Mouse (Mus musculus) heart, adult 8-10 months (tissue): ENCODE data around the gene Ptprk. TPM values are rescaled to one million over a fixed set of nuclear protein-coding genes. Genes with fewer than 3 reads are reported as not detected.

Source experiments
- DNase-seq: peaks from one replicate; pipeline ENCODE4 v3.0.0; 2022; ENCODE audit warnings: low spot score
- total RNA-seq, 4 experiments: library from RNA; stranded (reverse); gene quantifications; 2 replicates each; pipeline ENCODE4 v1.2.4; 2022

The Ptprk gene
- total RNA-seq, 4 experiments from 2014 or later: 15.3 to 19.6 (median 17.3) TPM

- DNase-seq: no peak
These were observed 445.2 kb downstream of the Ptprk start for GRCm38 (mm10) chr10:28519861-28520260.

GRCm38 (mm10) chr10:28523992-28524735 lies 449.5 kb downstream of the Ptprk start:
- peak; percentile 5 for DNase-seq

GRCm38 (mm10) chr10:28540595-28540994 lies 466.0 kb downstream of the Ptprk start:
- no peak for DNase-seq

DNA sequence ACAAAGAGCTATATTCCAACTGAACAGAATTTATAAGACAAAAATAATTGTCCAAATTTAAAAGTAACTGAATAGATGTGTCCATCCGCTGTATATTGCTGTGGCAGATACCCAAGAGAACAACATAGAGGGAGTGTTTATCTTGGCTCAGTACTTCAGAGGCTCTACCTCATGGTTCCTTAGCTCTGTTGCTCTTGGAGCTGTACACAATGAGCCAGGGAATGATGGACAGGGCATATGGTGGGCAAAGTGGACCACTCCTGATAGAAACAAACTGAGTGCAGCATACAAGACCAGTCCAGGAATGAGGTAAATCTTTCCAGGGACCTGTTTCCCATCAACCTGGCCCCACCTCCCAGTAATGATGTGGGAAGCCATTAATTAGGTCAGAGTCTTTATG lies 468.1 kb downstream of the Ptprk start:
- no peak for DNase-seq

DNA sequence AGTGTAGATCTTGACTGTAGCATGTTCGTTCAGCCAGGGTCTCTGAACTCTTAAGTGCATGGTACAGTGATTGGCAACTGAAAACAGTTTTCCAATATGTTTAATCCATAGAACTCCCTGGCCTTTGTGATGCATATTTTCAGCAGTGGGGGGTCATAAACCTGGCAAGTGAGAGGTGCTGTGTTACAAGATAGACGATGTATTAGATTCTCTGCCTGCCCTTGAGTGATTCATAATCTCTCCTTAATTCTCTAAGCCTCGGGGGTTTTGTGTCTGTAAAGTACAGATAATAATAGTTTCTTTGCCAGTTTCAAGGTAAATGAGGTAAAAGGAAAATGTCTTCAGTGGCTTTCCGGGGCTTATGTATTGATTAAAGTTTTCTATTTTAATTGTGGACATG lies 475.9 kb downstream of the Ptprk start:
- no peak for DNase-seq

DNA sequence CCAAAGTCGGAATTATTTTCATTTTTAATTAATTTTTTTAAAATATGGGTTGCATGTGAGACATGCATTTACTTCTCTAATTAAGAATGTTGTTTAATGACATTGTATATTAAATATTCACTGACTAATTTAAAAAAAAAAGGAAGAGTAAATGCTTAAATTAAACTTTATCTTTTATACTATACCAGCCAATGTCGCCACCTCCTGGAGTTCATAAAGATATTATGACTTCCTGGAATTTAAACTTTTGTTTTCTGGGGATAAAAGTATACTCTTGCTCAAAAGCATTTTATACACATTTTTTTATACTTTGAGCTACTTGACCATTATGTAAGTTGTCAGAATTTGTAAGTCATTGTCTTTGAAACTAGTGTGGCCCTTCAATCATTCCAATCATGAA lies 477.4 kb downstream of the Ptprk start:
- DNase-seq: no peak

GRCm38 (mm10) chr10:28564110-28564674 lies 489.6 kb downstream of the Ptprk start:
- DNase-seq: no peak

- DNase-seq: no peak
These were observed 491.8 kb downstream of the Ptprk start for GRCm38 (mm10) chr10:28566378-28566777.

DNA sequence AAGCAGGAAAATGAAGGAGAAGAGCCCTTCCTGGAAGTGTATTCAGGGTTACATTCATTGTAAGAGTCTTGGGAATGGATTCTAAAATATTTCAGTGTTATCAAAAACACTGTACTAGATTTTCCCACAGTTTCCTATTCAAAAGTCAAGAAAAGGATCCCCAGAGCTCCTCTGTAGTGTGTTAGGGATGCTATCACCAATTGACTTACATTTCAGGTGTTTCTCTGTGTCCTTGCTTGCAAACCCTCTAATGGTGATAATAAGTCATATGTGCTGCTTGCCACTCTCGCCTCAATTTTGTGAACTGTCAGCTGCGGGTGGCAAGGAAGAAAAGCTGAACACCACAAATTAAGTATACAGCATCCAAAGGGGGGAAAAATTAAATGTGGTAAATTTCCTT lies 492.2 kb downstream of the Ptprk start:
- no peak for DNase-seq

DNA sequence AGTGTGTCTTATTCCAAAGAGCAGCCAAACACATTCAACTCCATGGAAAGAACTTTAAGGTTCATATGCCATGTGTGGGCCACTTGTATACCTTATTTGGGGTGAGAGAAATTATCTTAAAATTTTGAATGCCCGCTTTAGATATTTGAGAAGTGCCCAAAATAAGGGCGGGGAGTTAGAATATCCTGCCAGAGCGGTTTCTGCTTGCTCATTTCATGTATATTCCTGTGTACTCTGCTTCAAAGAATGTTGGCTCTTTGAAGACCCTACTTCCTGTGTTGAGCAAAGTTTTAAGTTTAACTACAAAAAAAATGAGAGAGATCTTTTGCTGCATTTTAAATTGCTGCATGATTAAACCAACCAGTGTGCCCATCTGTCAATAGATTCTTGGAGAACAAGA lies 492.8 kb downstream of the Ptprk start:
- DNase-seq: no peak

DNA sequence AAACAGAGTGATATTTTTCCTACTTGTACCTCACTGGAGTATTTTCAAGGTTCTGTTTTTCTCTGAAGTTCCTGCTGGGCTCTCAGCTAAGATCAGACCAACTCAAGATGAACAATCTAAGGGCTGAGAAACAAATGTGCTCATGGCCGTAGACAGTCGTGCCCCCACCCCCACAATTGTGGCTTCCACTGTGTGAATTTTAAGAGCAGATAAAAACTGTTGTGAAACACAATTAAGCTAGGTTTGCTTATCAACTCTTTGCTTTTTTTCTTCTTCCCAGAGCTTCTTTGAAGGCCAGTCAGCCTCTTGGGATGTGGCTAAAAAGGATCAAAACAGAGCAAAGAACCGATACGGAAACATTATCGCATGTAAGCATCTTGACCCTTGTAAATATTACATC lies 493.4 kb downstream of the Ptprk start:
- DNase-seq: no peak

DNA sequence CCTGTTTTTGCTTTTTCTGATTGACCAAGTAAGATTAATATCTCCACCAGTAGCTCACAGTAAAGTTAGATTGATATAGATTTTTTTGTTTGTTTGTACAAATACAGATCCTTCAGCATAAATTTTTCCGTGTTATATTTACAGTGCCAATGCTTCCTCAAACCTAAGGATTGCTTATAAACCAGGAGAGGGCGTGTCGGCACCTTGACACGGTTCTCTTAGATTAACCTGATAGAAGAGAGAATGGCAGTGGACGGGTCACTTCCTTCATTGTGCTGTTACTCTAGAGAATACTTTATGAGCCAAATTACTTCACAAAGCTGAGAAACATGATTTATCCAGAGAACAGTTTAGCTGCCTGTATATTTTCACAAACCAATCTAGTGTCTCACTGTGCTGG lies 505.0 kb downstream of the Ptprk start:
- DNase-seq: no peak

DNA sequence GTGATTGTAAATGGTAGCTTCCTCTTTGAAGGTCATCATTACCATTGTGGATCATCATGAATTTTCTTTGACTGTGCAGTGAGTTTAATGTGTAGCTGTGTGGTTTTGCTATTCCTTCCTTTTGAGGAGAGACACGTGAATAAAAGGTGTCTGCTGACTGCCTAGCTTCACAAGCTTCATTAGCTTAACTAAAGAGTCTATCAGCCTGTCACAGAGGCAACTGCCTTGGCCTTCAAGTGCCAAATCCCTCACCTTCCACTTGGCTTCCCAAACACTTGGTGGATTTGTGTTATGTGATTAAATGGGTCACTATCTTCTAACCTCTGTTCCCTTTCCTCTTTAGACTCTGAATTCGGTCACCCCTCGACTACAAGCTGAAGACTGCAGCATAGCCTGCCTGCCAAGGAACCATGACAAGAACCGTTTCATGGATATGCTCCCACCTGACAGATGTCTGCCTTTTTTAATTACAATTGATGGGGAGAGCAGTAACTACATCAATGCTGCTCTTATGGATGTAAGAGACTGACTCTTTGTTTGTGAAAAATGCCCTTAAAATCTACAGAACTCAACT lies 512.0 kb downstream of the Ptprk start:
- DNase-seq: no peak

DNA sequence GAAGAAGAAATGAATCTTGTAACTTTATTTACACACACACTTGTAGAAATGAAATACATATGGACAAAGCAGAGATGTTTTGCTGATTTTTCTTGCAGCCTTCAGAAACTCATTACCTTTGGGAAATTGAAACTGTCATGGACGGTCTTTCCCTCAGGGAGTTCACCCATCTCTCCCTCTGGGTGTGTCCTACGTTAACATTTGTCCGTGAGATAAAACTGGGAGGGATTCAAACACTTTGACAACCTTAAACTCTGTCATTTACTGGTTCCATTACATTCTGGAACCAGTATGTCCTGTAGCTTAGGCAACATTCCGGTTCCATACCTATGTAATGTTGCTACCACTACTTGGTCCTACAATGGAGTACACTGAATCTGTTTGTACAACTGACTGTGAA lies 513.8 kb downstream of the Ptprk start:
- no peak for DNase-seq

DNA sequence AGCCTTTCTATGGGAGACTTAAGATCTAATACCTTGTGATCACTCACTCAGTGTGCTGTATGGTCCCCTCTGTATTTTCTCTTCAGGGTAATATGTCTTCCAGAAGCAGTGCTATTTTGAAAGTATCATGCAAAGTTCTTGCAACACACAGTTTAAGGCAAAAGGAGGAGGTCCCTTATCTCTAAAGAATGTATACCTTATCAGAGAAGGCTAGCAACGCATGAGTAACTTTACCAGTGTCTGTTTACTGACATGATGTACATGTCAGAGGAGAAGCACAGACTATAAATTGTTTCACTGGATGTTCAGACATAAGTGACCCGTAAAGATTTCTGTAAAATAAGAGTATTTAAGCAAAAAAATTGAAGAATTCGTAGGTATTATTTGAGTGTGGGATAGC lies 516.2 kb downstream of the Ptprk start:
- DNase-seq: no peak

DNA sequence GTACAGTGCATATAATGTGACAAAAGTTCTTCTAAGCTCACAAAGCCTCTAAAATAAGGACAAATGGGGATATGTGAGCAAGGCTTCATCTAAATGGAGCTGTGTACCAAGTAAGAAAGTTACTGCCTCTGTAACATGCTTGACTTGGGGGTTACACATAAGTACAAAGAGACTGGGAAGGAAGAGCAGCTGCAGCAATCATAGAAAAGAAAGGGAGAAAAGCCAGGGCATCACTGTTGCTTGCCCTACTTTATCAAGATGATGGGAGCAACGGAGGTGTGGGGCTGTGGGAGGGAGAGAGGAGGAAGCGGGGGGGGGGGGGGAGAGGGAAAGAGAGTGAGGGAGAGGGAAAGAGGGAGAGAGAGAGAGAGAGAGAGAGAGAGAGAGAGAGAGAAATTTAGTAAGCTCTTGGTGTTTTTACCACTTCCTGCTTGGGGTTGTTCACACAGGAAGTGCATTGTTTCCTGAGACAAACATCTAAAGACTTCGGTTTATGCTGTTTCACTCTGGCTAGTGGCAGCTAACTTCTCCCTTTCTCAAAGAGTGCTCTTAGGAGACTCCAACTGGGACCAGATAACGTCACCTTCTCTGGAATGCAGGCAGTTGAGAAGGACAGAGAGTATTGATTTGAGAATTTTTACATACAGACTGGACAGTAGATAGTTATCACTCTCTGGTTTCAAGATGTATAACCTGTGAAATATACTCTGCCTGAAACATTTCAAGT lies 519.1 kb downstream of the Ptprk start:
- no peak for DNase-seq

- no peak for DNase-seq
These were observed 522.3 kb downstream of the Ptprk start for GRCm38 (mm10) chr10:28596897-28597296.

GRCm38 (mm10) chr10:28609136-28609535 lies 534.5 kb downstream of the Ptprk start:
- no peak for DNase-seq

DNA sequence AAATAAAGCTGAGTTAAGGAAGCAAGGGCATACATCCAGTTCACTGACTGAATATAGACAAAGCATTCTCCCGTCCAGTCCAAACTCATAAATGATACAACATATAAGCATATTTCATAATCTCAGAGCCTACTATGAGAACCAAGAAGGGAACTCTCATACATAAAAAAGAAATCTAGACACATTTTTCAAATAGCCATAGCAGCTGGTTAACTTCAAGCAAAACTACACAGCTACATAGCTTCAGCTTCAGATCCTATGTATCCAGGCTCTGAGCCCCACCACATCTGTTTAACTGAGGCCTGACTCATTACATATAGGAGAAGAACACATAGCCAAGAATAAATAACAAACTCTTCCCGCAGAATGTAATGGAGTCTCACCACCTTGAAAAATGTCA lies 539.8 kb downstream of the Ptprk start:
- no peak for DNase-seq

- DNase-seq: no peak
These were observed 542.6 kb downstream of the Ptprk start for GRCm38 (mm10) chr10:28617203-28617602.

- no peak for DNase-seq
These were observed 543.4 kb downstream of the Ptprk start for GRCm38 (mm10) chr10:28618002-28618401.

- DNase-seq: no peak
These were observed 544.8 kb downstream of the Ptprk start for GRCm38 (mm10) chr10:28619415-28619814.

DNA sequence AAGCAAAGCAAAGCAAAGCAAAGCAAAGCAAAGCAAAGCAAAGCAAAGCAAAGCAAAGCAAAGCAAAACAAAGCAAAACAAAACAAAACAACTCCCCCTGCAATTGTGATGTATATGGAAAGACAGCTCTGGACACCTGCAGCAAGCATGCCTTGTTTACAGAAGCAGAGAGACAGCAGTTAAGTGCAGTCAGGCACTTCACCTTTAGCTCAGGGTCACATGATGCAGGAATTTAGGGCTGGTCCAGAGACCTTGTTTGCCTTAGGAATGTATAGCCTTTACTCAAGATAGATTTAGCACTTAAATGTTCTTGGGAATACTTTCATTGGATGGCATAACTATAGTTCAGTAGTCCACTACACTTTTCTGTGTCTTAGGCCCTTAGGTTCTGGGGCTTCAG lies 561.5 kb downstream of the Ptprk start:
- no peak for DNase-seq
